Mouse (Mus musculus) ES-Bruce4 (cell line): ENCODE measurements around the gene Rps6ka5.

ENCODE experiments used
- CTCF ChIP-seq: IDR thresholded peaks from one replicate; pipeline ENCODE4 v1.8.1; 2011; ENCODE audit warnings: low read depth, low read length
- POLR2A ChIP-seq: IDR thresholded peaks from one replicate; pipeline ENCODE4 v1.8.1; 2011; ENCODE audit warnings: low read length; ENCODE audit not compliant: insufficient read depth

DNA sequence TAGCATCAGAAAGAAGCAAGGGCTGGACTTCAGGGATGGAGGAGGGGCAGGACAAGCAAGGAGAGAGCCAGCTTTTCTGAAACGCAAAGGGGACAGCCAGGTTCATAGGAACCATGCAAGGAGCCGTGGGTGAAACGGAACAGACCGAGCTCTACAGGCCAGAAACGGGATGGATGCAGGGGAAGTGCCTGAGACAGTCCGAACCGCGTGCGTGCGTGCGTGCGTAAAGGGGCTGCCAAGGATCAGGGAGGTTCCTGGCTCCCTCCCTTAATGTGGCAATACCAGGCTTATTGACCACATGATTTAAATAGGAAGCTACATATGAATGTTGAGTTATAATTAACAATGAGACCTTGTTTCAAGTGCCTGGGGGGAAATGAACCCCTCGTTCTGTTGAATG, 227.3 kb downstream of the Rps6ka5 start:
- TF ChIP-seq POLR2A (no peak), CTCF (no peak)
